Mouse (Mus musculus) MEL (cell line): ENCODE data around the gene Prim2. TPM values are rescaled to one million over a fixed set of nuclear protein-coding genes. Genes with fewer than 3 reads are reported as not detected.

ENCODE experiments used
- DNase-seq: peaks from one replicate; pipeline ENCODE4 v3.0.0; 2011; ENCODE audit warnings: low read depth, low spot score
- H3K27ac ChIP-seq: 2 replicates; pipeline ENCODE4 v1.5.1; 2012; ENCODE audit warnings: low read depth, mild to moderate bottlenecking, control low read depth, low read length, moderate library complexity; ENCODE audit not compliant: control insufficient read depth
- H3K27me3 ChIP-seq, 2 experiments: fragments of 150-350 bp in 1 of 2; sonication (generic) in 1 of 2; 2 replicates each; pipeline ENCODE4 v1.6.1; 2012; ENCODE audit warnings: low read length in 2 of 2, mild to moderate bottlenecking in 2 of 2, improper control_type of control experiment in 1 of 2, moderate library complexity in 1 of 2; ENCODE audit not compliant: insufficient read depth in 2 of 2, control insufficient read depth in 1 of 2
- H3K36me3 ChIP-seq, 2 experiments: 2 replicates each; pipeline ENCODE4 v1.6.1; 2012 to 2014; ENCODE audit warnings: low read length in 2 of 2, improper control_type of control experiment in 1 of 2, inconsistent platforms in 1 of 2, mild to moderate bottlenecking in 1 of 2; ENCODE audit not compliant: insufficient read depth in 2 of 2, control insufficient read depth in 1 of 2
- H3K4me1 ChIP-seq, 2 experiments: fragments of 150-350 bp in 1 of 2; sonication (generic) in 1 of 2; 2 replicates each; pipeline ENCODE4 v1.6.1; 2012; ENCODE audit warnings: low read length in 2 of 2, improper control_type of control experiment in 1 of 2, mild to moderate bottlenecking in 1 of 2; ENCODE audit not compliant: insufficient read depth in 2 of 2, control insufficient read depth in 1 of 2
- H3K4me3 ChIP-seq, 2 experiments: fragments of 150-350 bp in 1 of 2; sonication (generic) in 1 of 2; 2 replicates each; pipeline ENCODE4 v1.5.1; 2012; ENCODE audit warnings: low read depth in 2 of 2, low read length in 2 of 2, mild to moderate bottlenecking in 2 of 2, moderate library complexity in 2 of 2, control low read depth in 1 of 2, improper control_type of control experiment in 1 of 2; ENCODE audit not compliant: control insufficient read depth in 1 of 2, insufficient read depth in 1 of 2
- H3K79me2 ChIP-seq: 2 replicates; pipeline ENCODE4 v1.6.1; 2012; ENCODE audit warnings: mild to moderate bottlenecking, low read length, moderate library complexity; ENCODE audit not compliant: control insufficient read depth, poor library complexity, insufficient read depth
- H3K9ac ChIP-seq: 2 replicates; pipeline ENCODE4 v1.6.1; 2012; ENCODE audit warnings: low read depth, mild to moderate bottlenecking, control low read depth, low read length, moderate library complexity; ENCODE audit not compliant: control insufficient read depth, poor library complexity, severe bottlenecking
- H3K9me3 ChIP-seq: fragments of 150-350 bp; sonication (generic); replicated peaks from 2 replicates; pipeline ENCODE4 v1.6.1; 2012; ENCODE audit warnings: mild to moderate bottlenecking, low read length, improper control_type of control experiment, moderate library complexity; ENCODE audit not compliant: insufficient read depth
- E2F4 ChIP-seq: IDR thresholded peaks from 2 replicates; pipeline ENCODE4 v1.6.1; 2011; ENCODE audit warnings: low read depth, low read length, improper control_type of control experiment, borderline replicate concordance
- ELF1 ChIP-seq: IDR thresholded peaks from 2 replicates; pipeline ENCODE4 v1.6.1; 2014; ENCODE audit warnings: low read depth, mild to moderate bottlenecking, inconsistent platforms, low read length, improper control_type of control experiment, moderate library complexity
- EP300 ChIP-seq, 2 experiments: IDR thresholded peaks; 2 replicates each; pipeline ENCODE4 v1.6.1; 2011; ENCODE audit warnings: improper control_type of control experiment in 2 of 2, low read length in 2 of 2, low read depth in 1 of 2, mild to moderate bottlenecking in 1 of 2
- ETS1 ChIP-seq: IDR thresholded peaks from 2 replicates; pipeline ENCODE4 v1.6.1; 2012; ENCODE audit warnings: low read depth, mild to moderate bottlenecking, inconsistent platforms, low read length, improper control_type of control experiment, moderate library complexity
- JUND ChIP-seq: IDR thresholded peaks from 2 replicates; pipeline ENCODE4 v1.6.1; 2011; ENCODE audit warnings: low read depth, mild to moderate bottlenecking, improper control_type of control experiment, low read length
- KAT2A ChIP-seq: conservative IDR thresholded peaks from 2 replicates; pipeline ENCODE4 v1.6.1; 2012; ENCODE audit warnings: low read depth, low read length, improper control_type of control experiment, inconsistent platforms
- MAZ ChIP-seq: IDR thresholded peaks from 2 replicates; pipeline ENCODE4 v1.6.1; 2012; ENCODE audit warnings: low read depth, mild to moderate bottlenecking, inconsistent platforms, low read length, improper control_type of control experiment
- MYC ChIP-seq: IDR thresholded peaks from 2 replicates; pipeline ENCODE4 v1.6.1; 2011; ENCODE audit warnings: low read depth, mild to moderate bottlenecking, low read length, improper control_type of control experiment, moderate library complexity
- POLR2A ChIP-seq, 2 experiments: IDR thresholded peaks; 2 replicates each; pipeline ENCODE4 v1.6.1; 2011 to 2012; ENCODE audit warnings: low read length in 2 of 2, mild to moderate bottlenecking in 2 of 2, control low read depth in 1 of 2, improper control_type of control experiment in 1 of 2, low read depth in 1 of 2, moderate library complexity in 1 of 2; ENCODE audit not compliant: control insufficient read depth in 1 of 2, insufficient read depth in 1 of 2, poor library complexity in 1 of 2
- POLR2AphosphoS5 ChIP-seq: IDR thresholded peaks from 2 replicates; pipeline ENCODE4 v1.6.1; 2012; ENCODE audit warnings: low read depth, borderline replicate concordance, mild to moderate bottlenecking, inconsistent platforms, low read length, moderate library complexity, mixed read lengths
- SIN3A ChIP-seq: IDR thresholded peaks from 2 replicates; pipeline ENCODE4 v1.6.1; 2012; ENCODE audit warnings: low read length, improper control_type of control experiment, inconsistent platforms
- SMC3 ChIP-seq: IDR thresholded peaks from 2 replicates; pipeline ENCODE4 v1.6.1; 2011; ENCODE audit warnings: low read depth, low read length, improper control_type of control experiment
- TBP ChIP-seq: IDR thresholded peaks from 2 replicates; pipeline ENCODE4 v1.8.0; 2011; ENCODE audit warnings: low read depth, low read length, improper control_type of control experiment
- USF1 ChIP-seq: IDR thresholded peaks from 2 replicates; pipeline ENCODE4 v1.6.1; 2014; ENCODE audit warnings: low read depth, mild to moderate bottlenecking, inconsistent platforms, low read length, improper control_type of control experiment, moderate library complexity
- ZKSCAN1 ChIP-seq: IDR thresholded peaks from 2 replicates; pipeline ENCODE4 v1.6.1; 2012; ENCODE audit warnings: low read depth, mild to moderate bottlenecking, inconsistent platforms, low read length, improper control_type of control experiment, moderate library complexity
- ZMIZ1 ChIP-seq: IDR thresholded peaks from 2 replicates; pipeline ENCODE4 v1.6.1; 2012; ENCODE audit warnings: low read depth, mild to moderate bottlenecking, inconsistent platforms, low read length, improper control_type of control experiment, moderate library complexity
- polyA plus RNA-seq, 2 experiments: library from polyadenylated mRNA; stranded (reverse) in 1 of 2; unstranded in 1 of 2; fragments of >175 nt in 1 of 2; fragments of >200 nt in 1 of 2; gene quantifications; 2 replicates each; pipeline versions ENCODE4 v1.2.1 to v1.2.4; 2012; ENCODE audit warnings: low replicate concordance in 2 of 2, low read depth in 1 of 2; ENCODE audit not compliant: insufficient read length in 2 of 2, insufficient read depth in 1 of 2, missing spikeins in 1 of 2
- total RNA-seq: library from RNA; depleted of rRNA; stranded (reverse); fragments of 300-350 nt; gene quantifications from 2 replicates; pipeline ENCODE4 v1.2.3, GENCODE M21; 2012; rRNA removed

Gene Prim2
- total and polyA plus RNA-seq, 3 experiments = 36.1 to 48.9 TPM; not detected in 1

DNA sequence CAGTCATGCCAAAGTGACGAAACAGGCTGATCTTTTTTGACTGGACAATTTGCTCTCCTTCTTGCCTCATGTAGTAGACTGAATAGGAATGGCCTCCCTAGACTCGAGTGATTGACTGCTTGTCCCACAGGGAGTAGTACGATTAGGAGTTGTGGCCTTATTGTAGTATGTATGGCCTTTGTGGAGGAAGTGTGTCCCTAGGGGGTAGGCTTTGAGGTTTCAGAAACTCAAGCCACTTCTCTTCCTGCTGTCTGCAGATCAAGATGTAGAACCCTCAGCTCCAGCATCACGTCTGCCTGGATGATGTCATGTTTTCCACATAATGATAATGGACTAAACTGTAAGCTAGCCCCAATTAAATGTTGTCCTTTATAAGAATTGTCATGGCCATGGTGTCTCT lies 222.4 kb downstream of the Prim2 start:
- no peak for DNase-seq
- Histone ChIP-seq H3K9ac (no peak overlapping the region), H3K4me3 (no peak overlapping the region), H3K4me1 (no peaks in the 10 kb centered on the region), H3K27me3 (no peaks in the 10 kb centered on the region), H3K9me3 (no peaks in the 10 kb centered on the region), H3K79me2 (no peaks in the 10 kb centered on the region), H3K27ac (no peak overlapping the region), H3K36me3 (no peaks in the 10 kb centered on the region)
- TF ChIP-seq USF1 (no peak), TBP (no peak)

DNA sequence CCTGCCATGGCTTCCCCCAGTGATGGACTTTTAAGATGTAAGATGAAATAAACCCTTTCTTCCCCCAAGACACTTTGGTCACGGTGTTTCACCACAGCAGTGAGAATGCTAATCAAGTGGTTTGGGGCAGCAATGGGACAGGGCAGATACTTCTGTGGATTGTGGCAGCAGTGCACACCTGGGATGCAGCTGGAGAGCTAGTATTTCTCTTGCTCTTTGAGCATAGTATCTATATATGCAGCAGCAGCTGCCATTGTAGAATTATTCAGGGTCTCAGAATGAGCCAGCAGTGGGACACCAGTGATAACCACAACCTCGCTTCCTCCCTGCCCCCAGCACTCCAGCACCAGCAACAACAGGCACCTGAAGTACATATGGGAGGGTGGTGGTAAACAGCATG lies 233.4 kb downstream of the Prim2 start:
- Histone ChIP-seq H3K9ac (no peak overlapping the region), H3K9me3 (no peaks in the 10 kb centered on the region), H3K27me3 (no peaks in the 10 kb centered on the region), H3K36me3 (no peaks in the 10 kb centered on the region), H3K79me2 (no peaks in the 10 kb centered on the region), H3K4me1 (no peaks in the 10 kb centered on the region), H3K4me3 (no peak overlapping the region), H3K27ac (no peak overlapping the region)
- TF ChIP-seq ELF1 (no peak), MYC (no peak), ETS1 (no peak), JUND (no peak), POLR2AphosphoS5 (no peak), SIN3A (no peak), POLR2A (IDR thresholded peaks at IDR 0.05; ENCODE audit: control insufficient read depth in 1 of 2, insufficient read depth in 1 of 2, low read depth in 1 of 2, low read length in 2 of 2, poor library complexity in 1 of 2) (no peak), ZMIZ1 (no peak), EP300 (IDR thresholded peaks at IDR 0.05; ENCODE audit: low read depth in 1 of 2, low read length in 2 of 2) (no peak), E2F4 (no peak), MAZ (no peak), KAT2A (no peak), ZKSCAN1 (no peak), TBP (no peak), SMC3 (no peak)
- DNase-seq = no peak

Other genes starting within 250 kb of the Prim2 start
- gene Rab23, start 50.1 kb upstream of the Prim2 start, total RNA-seq = 3.2 and 4.0 TPM in 2 replicates
- gene Rab23, start 50.1 kb upstream of the Prim2 start, polyA plus RNA-seq = 1 to 10 TPM in 1 of 2 experiments, not detected in 1; 9.9 TPM
- 61.7 and 74.2 TPM in 2 replicates for gene Bag2, start 88.0 kb upstream of the Prim2 start, total RNA-seq
- 10 to 100 TPM in 1 of 2 experiments, not detected in 1; 88.8 TPM for gene Bag2, start 88.0 kb upstream of the Prim2 start, polyA plus RNA-seq
- 15.8 and 17.9 TPM in 2 replicates for gene Zfp451, start 144.8 kb upstream of the Prim2 start, total RNA-seq
- 100 to 1,000 TPM in 1 of 2 experiments, 10 to 100 TPM in 1; 20.6 to 281 TPM for gene Zfp451, start 144.8 kb upstream of the Prim2 start, polyA plus RNA-seq
- gene Bend6, start 238.0 kb upstream of the Prim2 start, total RNA-seq = 0.08 TPM in 1 of 2 replicates, not detected in the other
- gene Bend6, start 238.0 kb upstream of the Prim2 start, polyA plus RNA-seq = under 1 TPM in 1 of 2 experiments, not detected in 1; 0.04 TPM
- 0.08 and 0.10 TPM in 2 replicates for gene Dst, start 238.4 kb upstream of the Prim2 start, total RNA-seq
- gene Dst, start 238.4 kb upstream of the Prim2 start, polyA plus RNA-seq = under 1 TPM in 1 of 2 experiments, not detected in 1; 0.60 TPM